Mouse (Mus musculus): Measurements from ENCODE around the gene Fndc3b.

Gene Fndc3b

GRCm38 (mm10) chr3:27663221-27663620 lies 47.9 kb downstream of the Fndc3b start:
- no peak for DNase-seq

DNA sequence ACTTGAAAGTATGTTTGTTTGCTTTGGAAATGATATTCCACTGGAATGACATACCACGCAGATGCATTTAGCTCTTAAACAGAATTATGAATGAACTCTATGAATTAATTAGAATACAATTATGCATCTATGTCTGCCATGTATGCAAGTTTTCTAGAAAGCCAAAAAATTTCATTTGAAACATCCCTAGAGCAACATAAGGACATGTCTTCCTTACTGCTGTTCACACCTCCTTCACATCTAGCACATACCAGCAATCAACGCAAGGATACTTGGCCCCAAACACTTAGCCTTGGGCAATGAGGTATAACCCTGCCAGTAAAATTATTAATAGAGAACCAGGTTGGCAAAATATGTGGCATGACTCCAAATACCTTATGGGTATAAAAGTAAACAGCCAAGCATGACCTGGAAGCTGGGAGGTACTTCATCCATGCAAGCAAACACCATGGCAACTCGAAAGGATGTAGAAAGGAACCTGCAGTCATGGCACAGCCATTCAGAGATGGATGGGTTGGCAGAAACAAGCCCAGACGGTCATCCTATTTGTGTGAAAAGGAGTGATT lies 52.8 kb downstream of the Fndc3b start:
- no peak for DNase-seq

DNA sequence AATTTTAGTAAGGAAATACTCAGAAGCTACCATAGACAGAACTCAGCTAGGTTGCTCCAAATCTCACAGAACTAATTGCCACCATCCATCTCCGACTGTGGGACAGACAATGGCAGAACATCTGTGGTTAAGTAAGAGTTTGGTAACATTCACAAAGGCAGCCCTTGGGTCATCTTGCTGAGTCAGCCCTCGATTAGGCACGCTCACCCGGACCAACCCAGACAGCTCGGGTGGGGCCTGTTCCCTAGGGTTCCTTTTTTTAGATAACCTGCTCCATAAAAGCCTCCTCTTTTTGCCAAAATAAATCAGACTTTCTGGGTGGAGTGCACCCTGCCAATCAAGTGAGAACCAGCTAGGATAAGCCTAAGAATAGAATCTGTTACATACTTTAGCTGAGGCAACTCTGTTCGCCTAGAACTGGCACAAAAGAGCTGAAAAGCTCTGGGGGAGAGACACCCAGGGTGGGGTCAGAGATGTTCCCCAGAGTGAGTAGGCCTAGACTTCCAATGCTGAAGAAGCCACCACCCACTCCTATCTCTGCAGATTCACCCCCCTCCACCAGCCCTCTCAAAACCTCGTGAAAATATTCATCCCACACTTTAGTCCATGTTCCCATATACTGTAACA lies 54.2 kb downstream of the Fndc3b start:
- no peak for DNase-seq

- DNase-seq, result no peak
Observed at GRCm38 (mm10) chr3:27655673-27656072, 55.4 kb downstream of the Fndc3b start.

DNA sequence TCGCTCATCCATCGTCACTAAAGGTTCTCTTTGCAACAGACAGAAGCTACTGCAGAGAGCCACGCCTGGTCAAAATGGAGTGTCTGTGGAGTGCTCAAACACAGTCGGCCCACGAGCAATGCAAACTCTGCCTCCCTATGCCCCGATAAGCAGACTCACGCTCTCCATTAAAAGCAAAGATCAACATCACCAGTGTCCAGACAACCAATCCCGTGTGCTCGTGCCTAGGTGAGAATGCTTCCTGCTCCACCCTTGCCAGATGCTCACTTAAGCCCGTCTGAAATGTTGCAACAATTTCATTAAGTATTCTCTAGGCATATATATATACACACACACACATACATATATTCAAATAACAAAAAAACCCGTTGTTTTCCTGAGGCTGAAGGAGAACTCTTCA lies 56.1 kb downstream of the Fndc3b start:
- DNase-seq, result no peak

DNA sequence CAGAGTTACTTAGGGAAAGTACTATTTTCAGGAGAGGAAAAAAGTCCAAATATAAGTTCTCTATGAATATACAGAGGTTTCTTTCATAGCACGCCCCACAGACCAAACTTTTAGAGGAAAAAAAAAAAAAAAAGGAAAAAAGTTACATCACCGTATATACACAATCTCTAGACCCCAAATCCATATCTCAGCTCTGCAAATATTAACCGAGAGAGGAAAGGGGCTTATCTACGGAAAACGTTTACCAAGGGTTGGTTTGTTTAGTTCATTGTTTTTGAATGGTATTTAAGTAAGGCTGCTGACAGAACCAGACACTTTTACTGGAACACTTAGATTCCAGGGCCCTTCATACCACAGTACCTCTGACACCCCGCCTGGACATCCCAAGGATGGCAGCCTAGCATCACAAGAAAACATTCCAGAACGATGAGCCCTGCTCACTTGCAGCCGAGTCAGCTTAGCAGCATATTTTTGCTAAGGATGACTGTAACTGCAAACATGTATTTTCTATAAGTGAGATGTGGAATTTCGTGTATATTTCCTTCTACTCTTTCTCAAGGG lies 58.6 kb downstream of the Fndc3b start:
- DNase-seq, result no peak

DNA sequence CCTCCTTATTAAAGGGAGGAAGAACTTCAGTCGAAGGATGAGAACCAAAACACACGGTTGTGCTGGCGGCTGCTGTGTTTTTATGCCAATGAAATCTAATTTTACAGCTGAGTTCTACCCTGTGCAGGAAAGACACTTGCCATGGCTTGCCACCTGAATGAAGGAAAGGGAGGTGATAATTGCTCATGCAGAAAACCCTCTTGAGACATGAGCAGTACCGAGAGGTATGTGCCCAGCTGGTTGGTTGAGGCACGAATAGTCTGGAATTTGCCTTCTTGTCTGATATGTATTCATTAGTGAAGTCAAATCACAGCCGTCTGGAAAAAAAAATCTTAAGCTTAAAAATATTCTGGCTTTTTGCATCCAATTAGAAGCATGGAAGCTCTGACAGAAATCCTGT lies 59.4 kb downstream of the Fndc3b start:
- no peak for DNase-seq

- no peak for DNase-seq
Observed at GRCm38 (mm10) chr3:27650083-27650482, 61.0 kb downstream of the Fndc3b start.

- DNase-seq, result no peak
Observed at GRCm38 (mm10) chr3:27649316-27649715, 61.8 kb downstream of the Fndc3b start.

DNA sequence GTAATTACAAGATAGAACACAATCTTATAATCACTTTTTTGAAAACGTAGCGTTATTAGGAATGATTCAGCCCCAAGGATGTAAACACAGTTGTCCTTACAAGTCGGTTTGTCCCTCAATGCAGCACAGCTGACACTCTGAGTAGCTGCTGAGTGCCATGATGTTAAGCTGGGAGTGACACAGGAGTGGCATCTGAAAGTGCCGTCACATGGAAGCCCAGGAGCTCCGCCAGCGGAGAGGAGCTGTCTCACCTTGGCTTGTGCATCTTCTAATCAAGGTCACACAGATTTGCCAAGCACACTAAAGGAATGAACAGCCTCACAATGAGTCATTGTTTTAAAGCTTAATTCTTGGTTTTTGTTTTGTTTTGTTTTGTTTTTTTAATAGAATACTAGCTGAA lies 68.7 kb downstream of the Fndc3b start:
- no peak for DNase-seq

GRCm38 (mm10) chr3:27639701-27640100 lies 71.4 kb downstream of the Fndc3b start:
- DNase-seq, result no peak

GRCm38 (mm10) chr3:27637046-27637661 lies 74.0 kb downstream of the Fndc3b start:
- no peak for DNase-seq

- DNase-seq, result no peak
Observed at GRCm38 (mm10) chr3:27635776-27636175, 75.3 kb downstream of the Fndc3b start.

DNA sequence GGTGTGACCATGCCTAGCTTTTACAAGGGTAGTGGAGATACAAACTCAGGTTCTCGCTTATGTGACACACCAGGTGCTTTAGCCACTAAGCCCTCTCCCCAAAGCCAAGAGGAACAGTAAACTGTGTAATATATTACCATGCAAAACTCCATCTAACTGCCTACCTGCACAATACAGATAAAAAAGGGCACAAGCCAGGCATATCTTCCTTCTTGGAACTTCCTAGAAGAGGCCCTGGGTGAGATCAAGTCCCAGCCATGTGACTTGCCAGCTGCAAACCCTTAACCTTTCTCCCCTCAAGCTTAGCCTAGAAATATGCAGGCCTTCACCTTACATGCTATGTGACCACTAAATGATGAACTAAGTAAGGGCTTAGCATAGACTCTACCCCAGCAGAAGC lies 78.2 kb downstream of the Fndc3b start:
- no peak for DNase-seq

DNA sequence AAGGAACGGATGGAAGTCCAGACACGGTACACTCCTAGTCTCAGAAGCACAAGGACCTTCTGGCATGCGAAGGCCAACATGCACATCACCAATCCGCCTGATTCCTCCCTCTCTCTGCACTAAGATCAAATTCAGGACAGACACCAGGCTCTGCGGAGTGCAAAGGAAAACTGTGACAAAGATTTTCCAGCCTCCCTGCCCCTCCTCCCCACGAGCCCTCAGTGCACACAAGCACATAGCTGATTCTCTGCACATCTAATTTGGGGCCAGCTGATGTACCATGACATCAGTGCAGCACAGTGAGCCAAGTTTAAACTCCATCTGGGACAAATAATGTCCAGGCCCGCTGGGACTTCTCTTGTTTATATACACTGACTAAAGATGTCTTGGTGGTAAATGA lies 80.0 kb downstream of the Fndc3b start:
- DNase-seq, result no peak

- DNase-seq, result no peak
Observed at GRCm38 (mm10) chr3:27629716-27630115, 81.4 kb downstream of the Fndc3b start.

DNA sequence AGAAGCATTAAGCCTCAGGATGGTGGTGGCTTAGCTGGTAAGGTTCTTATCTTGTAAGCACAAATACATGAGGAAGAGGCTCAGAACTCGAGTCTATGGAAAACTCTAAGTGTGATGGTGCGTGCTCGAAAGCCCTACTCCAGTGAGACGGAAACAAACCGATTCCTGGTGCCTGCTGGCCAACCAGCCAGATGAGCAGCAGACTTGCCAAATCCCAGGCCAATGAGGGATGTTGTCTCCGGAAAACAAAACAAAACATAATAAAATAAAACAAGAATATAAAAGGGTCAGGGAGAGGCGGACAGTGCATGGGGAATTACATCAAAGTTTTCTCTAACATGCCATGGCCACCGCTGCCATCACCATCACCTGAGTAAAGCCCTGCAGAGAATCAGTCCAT lies 84.8 kb downstream of the Fndc3b start:
- no peak for DNase-seq

DNA sequence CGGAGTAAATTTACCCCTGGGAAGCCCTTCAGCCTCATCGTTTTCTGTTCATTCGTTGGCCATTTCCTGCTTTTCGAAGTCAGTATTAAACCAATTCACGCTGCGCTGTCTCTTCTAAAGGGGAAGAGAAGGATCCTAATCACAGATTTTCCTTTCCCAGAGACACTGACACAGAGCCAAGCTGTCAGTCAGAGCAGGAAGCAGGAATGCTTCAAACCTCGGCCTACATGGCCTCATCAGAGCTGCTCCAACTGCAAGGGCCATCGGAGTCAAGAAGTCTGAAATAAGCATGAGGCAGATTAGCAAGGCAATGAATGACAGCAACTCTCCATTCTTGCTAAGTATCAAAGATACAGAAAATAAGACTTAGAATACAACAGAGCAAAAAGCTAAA lies 85.5 kb downstream of the Fndc3b start:
- DNase-seq, result no peak

DNA sequence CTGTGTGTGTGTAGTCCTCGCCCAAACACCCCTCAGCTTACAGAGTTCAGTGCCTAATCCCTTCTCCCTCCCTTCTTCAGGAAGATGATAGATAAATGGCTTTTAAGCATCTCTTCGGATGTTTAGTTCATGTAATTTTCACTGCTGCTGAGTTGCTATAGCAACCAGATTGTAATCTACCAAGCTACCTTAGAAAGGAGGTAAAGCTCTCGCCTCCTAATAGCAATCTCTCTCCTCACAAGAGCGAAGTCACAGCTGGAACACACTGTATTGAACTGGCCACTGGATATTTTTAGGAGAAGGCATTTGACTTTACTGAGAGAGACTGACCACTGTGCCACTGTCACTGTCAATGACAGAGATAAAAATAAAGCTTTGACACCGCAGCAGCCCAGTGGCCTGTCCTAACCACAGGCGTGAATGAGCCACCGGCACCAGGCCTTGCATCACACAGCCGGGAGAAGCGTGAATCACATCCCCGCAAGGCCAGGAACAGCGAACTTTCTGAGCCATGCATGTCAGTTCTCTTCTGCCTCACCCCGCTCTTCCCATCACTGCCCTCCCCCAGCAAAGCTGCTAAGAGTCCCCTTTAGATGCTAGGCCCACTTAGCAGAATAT lies 86.0 kb downstream of the Fndc3b start:
- no peak for DNase-seq

- DNase-seq, result no peak
Observed at GRCm38 (mm10) chr3:27622451-27622850, 88.7 kb downstream of the Fndc3b start.

- no peak for DNase-seq
Observed at GRCm38 (mm10) chr3:27621176-27621575, 89.9 kb downstream of the Fndc3b start.

DNA sequence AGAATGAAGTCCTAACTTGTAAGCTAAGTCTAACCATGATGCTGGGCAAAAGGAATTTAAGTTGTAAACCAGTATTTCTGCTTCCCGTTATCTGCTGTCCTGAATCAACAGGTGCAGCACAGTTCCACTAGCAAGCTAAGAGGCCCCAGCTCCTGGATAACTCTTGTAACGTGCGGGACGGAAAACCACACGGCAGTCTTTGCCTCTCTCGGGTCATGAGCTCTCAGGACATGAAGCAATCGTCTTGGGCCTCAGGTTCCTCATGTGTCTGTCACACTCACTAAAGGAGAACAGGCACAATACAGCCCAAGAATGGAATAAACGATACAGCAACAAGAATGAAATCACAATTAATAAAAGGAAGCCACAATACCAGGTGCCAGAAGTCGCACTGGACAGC lies 93.4 kb downstream of the Fndc3b start:
- peak; percentile 14 for DNase-seq

- DNase-seq, result no peak
Observed at GRCm38 (mm10) chr3:27617237-27617499, 93.9 kb downstream of the Fndc3b start.

All from cerebellum, adult 9-11 months (tissue).